Mouse (Mus musculus) heart, adult 2 months (tissue): ENCODE measurements around the gene Poglut1. TPM values are rescaled to one million over a fixed set of nuclear protein-coding genes. Genes with fewer than 3 reads are reported as not detected.
A peak's percentile ranks its signal among the peaks of the same experiment; 100 is the strongest.

ENCODE experiments used
- DNase-seq, 2 experiments: peaks; one replicate each; pipeline ENCODE4 v3.0.0; 2021
- H3K27ac ChIP-seq: fragments of 200-600 bp; 2 replicates; pipeline ENCODE4 v1.8.1; 2022
- H3K27me3 ChIP-seq: fragments of 200-500 bp; 2 replicates; pipeline ENCODE4 v1.6.1; 2012; ENCODE audit warnings: mild to moderate bottlenecking, low read length, inconsistent platforms, mixed read lengths; ENCODE audit not compliant: control insufficient read depth, insufficient read depth
- H3K36me3 ChIP-seq: fragments of 200-500 bp; 2 replicates; pipeline ENCODE4 v1.6.1; 2012; ENCODE audit warnings: low read length, inconsistent platforms; ENCODE audit not compliant: control insufficient read depth, insufficient read depth
- H3K4me1 ChIP-seq: fragments of 200-500 bp; 2 replicates; pipeline ENCODE4 v1.6.1; 2011; ENCODE audit warnings: low read length; ENCODE audit not compliant: control insufficient read depth, insufficient read depth
- H3K4me3 ChIP-seq: fragments of 200-600 bp; 2 replicates; pipeline ENCODE4 v1.8.1; 2022
- H3K79me2 ChIP-seq: fragments of 200-500 bp; replicated peaks from 2 replicates; pipeline ENCODE4 v1.6.1; 2012; ENCODE audit warnings: mild to moderate bottlenecking, inconsistent platforms, low read length, moderate library complexity, mixed read lengths; ENCODE audit not compliant: control insufficient read depth, insufficient read depth
- H3K9ac ChIP-seq: fragments of 200-500 bp; 2 replicates; pipeline ENCODE4 v1.6.1; 2012; ENCODE audit warnings: low read depth, mild to moderate bottlenecking, control low read depth, inconsistent platforms, low read length, mixed read lengths
- CTCF ChIP-seq: fragments of 200-600 bp; IDR thresholded peaks from 2 replicates; pipeline ENCODE4 v1.8.1; 2022; ENCODE audit warnings: antibody characterized with exemption, mild to moderate bottlenecking, moderate library complexity
- EP300 ChIP-seq: fragments of 200-500 bp; IDR thresholded peaks from 2 replicates; pipeline ENCODE4 v1.6.1; 2011; ENCODE audit warnings: low read depth, low read length, control low read depth; ENCODE audit not compliant: insufficient read depth
- POLR2A ChIP-seq: fragments of 200-500 bp; IDR thresholded peaks from 2 replicates; pipeline ENCODE4 v1.6.1; 2011; ENCODE audit warnings: mild to moderate bottlenecking, low read depth, low read length, control low read depth; ENCODE audit not compliant: insufficient read depth
- WGBS: fragments of 180-500 bp; shearing (Covaris S2); methylation state at CpG from one replicate; pipeline ENCODE4 v1.1.7; 2018; 5-methylcytosine and 5-hydroxymethylcytosine counted together
- intact Hi-C: fragments of 180-260 bp; cut with DNase I; formaldehyde crosslinking; loops from one replicate; pipeline ENCODE4 v1.15.1; 2025
- polyA plus RNA-seq: library from polyadenylated mRNA; depleted of rRNA; stranded (reverse); fragments of >200 nt; gene quantifications from 2 replicates; pipeline ENCODE4 v1.2.3, GENCODE M21; 2012
- total RNA-seq, 2 experiments: library from RNA; stranded (reverse); gene quantifications; 2 replicates each; pipeline ENCODE4 v1.2.3; 2021

Poglut1 gene
- total and polyA plus RNA-seq, 3 experiments: 10.8 to 12.9 (median 11.0) TPM

GRCm38 (mm10) chr16:38592946-38593345, 42.9 kb upstream of the Poglut1 start:
- no peaks in the 10 kb centered on the region for H3K27me3 ChIP-seq
- no peak overlapping the region for H3K4me3 ChIP-seq
- intact Hi-C loops: no loop called here
- H3K9ac ChIP-seq: no peak overlapping the region
- H3K36me3 ChIP-seq: peaks cover 3% of the 10 kb centered on the region
- peak overlapping the region; percentile 70 for H3K27ac ChIP-seq
- no peaks in the 10 kb centered on the region for H3K79me2 ChIP-seq
- no peak for DNase-seq
- 90% methylated on average over 4 of the region's 4 CpGs for WGBS
- TF ChIP-seq EP300 (no peak), CTCF (no peak), POLR2A (no peak)
- H3K4me1 ChIP-seq: peaks cover 6% of the 10 kb centered on the region

DNA sequence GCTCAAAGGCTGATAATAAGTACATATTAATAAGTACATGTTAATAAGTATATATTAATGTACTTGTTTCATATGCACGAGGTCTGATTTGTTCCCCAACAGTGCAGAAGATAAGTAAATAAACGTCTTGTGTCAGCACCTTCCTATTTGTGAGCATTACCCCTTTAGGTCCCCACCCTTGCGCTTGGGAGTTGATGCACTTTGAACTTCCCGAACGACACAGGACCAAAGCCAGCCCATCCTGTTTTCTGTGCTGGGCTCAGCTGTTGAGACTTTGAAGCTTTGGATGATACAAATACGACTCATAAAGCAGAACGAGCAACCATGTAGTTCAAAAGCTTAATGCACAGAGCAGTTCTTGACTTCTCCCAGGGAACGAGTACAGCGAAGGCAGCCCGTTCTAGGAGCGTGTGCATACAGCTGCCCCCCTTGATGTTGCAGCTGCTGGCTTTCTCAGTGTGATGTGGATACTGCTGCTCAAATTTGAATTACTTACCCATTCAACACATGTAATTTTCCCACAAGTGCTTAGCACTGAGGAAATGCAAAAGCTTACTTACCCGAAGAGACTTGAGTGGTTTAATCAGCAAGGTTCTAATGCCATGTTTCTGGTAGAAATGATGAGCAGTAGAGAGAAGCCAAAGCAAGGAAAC, 42.1 kb upstream of the Poglut1 start:
- peak in 1 of 2 experiments; percentile 44 for DNase-seq
- Histone ChIP-seq H3K36me3 (peaks cover 8% of the 10 kb centered on the region), H3K9ac (no peak overlapping the region), H3K79me2 (no peaks in the 10 kb centered on the region), H3K27ac (peak overlapping the region; percentile 70), H3K4me3 (no peak overlapping the region), H3K27me3 (no peaks in the 10 kb centered on the region), H3K4me1 (peaks cover 9% of the 10 kb centered on the region)
- TF ChIP-seq POLR2A (peak; percentile 19; the same call in 1 of the 2 replicates), CTCF (no peak)
- intact Hi-C loops: no loop called here
- 56% methylated on average over 12 of the region's 12 CpGs for WGBS

DNA sequence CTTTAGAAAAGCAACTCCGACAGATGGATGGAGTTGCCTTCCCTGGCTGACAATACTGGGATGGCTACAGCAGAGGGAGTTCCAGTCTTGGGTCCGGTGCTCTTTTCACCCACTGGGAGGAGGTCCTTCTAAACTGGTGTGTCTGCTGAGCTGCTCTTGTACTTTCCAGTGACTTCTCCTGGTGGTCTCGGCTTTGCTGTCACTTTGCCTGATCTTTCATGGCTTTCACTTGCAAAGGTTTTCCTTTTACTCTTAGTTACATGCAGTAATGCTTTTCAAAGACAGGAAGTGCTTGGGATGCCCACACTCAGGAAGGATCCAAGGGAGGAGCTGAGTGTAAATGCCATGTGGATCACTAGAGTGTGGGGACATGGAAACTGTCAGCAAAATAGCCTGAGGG, 41.4 kb upstream of the Poglut1 start:
- Histone ChIP-seq H3K9ac (no peak overlapping the region), H3K4me3 (no peak overlapping the region), H3K27me3 (no peaks in the 10 kb centered on the region), H3K4me1 (peaks cover 9% of the 10 kb centered on the region), H3K79me2 (no peaks in the 10 kb centered on the region), H3K36me3 (peaks cover 13% of the 10 kb centered on the region), H3K27ac (peak overlapping the region; percentile 64)
- TF ChIP-seq POLR2A: no peak
- peak; percentile 44 for TF ChIP-seq CTCF
- no peak for DNase-seq
- 36% methylated on average over 3 of the region's 3 CpGs for WGBS
- intact Hi-C loops: no loop called here

- intact Hi-C loops: no loop called here
- WGBS: 66% methylated on average over 4 of the region's 4 CpGs
Observed at GRCm38 (mm10) chr16:38587572-38587971, 37.5 kb upstream of the Poglut1 start.

DNA sequence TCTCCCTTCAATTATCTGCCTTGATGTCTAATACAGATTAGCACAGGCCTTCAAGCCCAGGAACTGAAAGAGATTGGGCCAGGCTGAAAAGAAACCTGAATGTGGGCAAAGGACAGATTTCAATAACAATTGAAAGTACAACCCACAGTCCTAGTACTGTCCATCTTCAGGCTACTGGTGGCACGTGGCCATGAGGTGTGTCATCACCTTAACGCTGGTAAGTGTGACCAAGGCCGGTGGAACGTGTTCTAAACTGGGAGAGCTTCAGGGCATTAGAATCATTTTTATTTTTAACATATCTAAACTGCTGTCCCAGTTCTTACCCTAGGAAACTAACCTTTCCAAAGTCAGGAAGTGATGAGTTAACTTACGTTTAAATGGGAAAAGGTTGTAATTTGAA, 37.1 kb upstream of the Poglut1 start:
- H3K27me3 ChIP-seq: no peaks in the 10 kb centered on the region
- no peak overlapping the region for H3K4me3 ChIP-seq
- 56% methylated on average over 5 of the region's 5 CpGs for WGBS
- no peak for DNase-seq
- no peaks in the 10 kb centered on the region for H3K79me2 ChIP-seq
- H3K4me1 ChIP-seq: peaks cover 5% of the 10 kb centered on the region
- TF ChIP-seq POLR2A (no peak), CTCF (no peak), EP300 (no peak)
- H3K9ac ChIP-seq: no peak overlapping the region
- H3K36me3 ChIP-seq: peaks cover 14% of the 10 kb centered on the region
- no peak overlapping the region for H3K27ac ChIP-seq
- intact Hi-C loops: no loop called here

More at GRCm38 (mm10) chr16:38587572-38587971, 37.5 kb upstream of the Poglut1 start:
- TF ChIP-seq EP300 (no peak), POLR2A (no peak), CTCF (no peak)
- H3K9ac ChIP-seq: no peak overlapping the region
- H3K36me3 ChIP-seq: peaks cover 14% of the 10 kb centered on the region
- no peaks in the 10 kb centered on the region for H3K79me2 ChIP-seq
- peaks cover 7% of the 10 kb centered on the region for H3K4me1 ChIP-seq
- no peaks in the 10 kb centered on the region for H3K27me3 ChIP-seq
- H3K4me3 ChIP-seq: no peak overlapping the region
- no peak for DNase-seq
- no peak overlapping the region for H3K27ac ChIP-seq

GRCm38 (mm10) chr16:38585186-38585585, 35.1 kb upstream of the Poglut1 start:
- Histone ChIP-seq H3K9ac (no peak overlapping the region), H3K27ac (no peak overlapping the region), H3K27me3 (no peaks in the 10 kb centered on the region), H3K4me1 (peaks cover 3% of the 10 kb centered on the region), H3K36me3 (peaks cover 13% of the 10 kb centered on the region), H3K4me3 (no peak overlapping the region), H3K79me2 (no peaks in the 10 kb centered on the region)
- no peak for DNase-seq
- 80% methylated on average over 5 of the region's 5 CpGs for WGBS
- TF ChIP-seq POLR2A: no peak
- intact Hi-C loops: no loop called here
